Mouse (Mus musculus) lung, adult 2 months (tissue): ENCODE results near the gene Ccnt1. TPM values are rescaled to one million over a fixed set of nuclear protein-coding genes. Genes with fewer than 3 reads are reported as not detected.

Source experiments
- DNase-seq: peaks from one replicate; pipeline ENCODE4 v3.0.0; 2022
- H3K4me1 ChIP-seq: fragments of 200-500 bp; 2 replicates; pipeline ENCODE4 v1.6.1; 2011; ENCODE audit warnings: low read length; ENCODE audit not compliant: control insufficient read depth, insufficient read depth
- H3K4me3 ChIP-seq: fragments of 200-500 bp; replicated peaks from 2 replicates; pipeline ENCODE3; 2011; ENCODE audit warnings: low read depth, mild to moderate bottlenecking, control low read depth, low read length; ENCODE audit errors: extremely low read depth
- CTCF ChIP-seq: fragments of 200-500 bp; IDR thresholded peaks from 2 replicates; pipeline ENCODE4 v1.5.1; 2011; ENCODE audit warnings: mild to moderate bottlenecking, low read length, control low read depth; ENCODE audit not compliant: insufficient read depth
- POLR2A ChIP-seq: fragments of 200-500 bp; IDR thresholded peaks from 2 replicates; pipeline ENCODE4 v1.6.1; 2011; ENCODE audit warnings: low read depth, mild to moderate bottlenecking, control low read depth, low read length, borderline replicate concordance; ENCODE audit errors: extremely low read depth
- WGBS: fragments of 180-500 bp; shearing (Covaris S2); methylation state at CpG from one replicate; pipeline ENCODE4 v1.1.7; 2018; 5-methylcytosine and 5-hydroxymethylcytosine counted together
- polyA plus RNA-seq: library from polyadenylated mRNA; depleted of rRNA; stranded (reverse); fragments of >200 nt; gene quantifications from 2 replicates; pipeline ENCODE4 v1.2.3, GENCODE M21; 2012

Ccnt1 gene
- polyA plus RNA-seq, 1 experiment = 13.0 TPM

- H3K4me1 ChIP-seq = no peaks in the 10 kb centered on the region
- no peak overlapping the region for H3K4me3 ChIP-seq
- DNase-seq = no peak
- TF ChIP-seq CTCF (no peak), POLR2A (no peak)
- WGBS = 77% methylated on average over 4 of the region's 4 CpGs
Observed at GRCm38 (mm10) chr15:98555881-98556280, 14.8 kb downstream of the Ccnt1 start.

- WGBS = 91% methylated on average over 2 of the region's 2 CpGs
- Histone ChIP-seq H3K4me3 (no peak overlapping the region), H3K4me1 (no peaks in the 10 kb centered on the region)
- TF ChIP-seq CTCF (no peak), POLR2A (no peak)
- DNase-seq = no peak
Observed at GRCm38 (mm10) chr15:98552758-98553157, 18.0 kb downstream of the Ccnt1 start.

- H3K4me1 ChIP-seq = no peaks in the 10 kb centered on the region
- no peak overlapping the region for H3K4me3 ChIP-seq
- 91% methylated on average over 5 of the region's 5 CpGs for WGBS
- no peak for TF ChIP-seq POLR2A
- TF ChIP-seq CTCF = no peak
- DNase-seq = no peak
Observed at GRCm38 (mm10) chr15:98546843-98547242, 23.9 kb downstream of the Ccnt1 start.

DNA sequence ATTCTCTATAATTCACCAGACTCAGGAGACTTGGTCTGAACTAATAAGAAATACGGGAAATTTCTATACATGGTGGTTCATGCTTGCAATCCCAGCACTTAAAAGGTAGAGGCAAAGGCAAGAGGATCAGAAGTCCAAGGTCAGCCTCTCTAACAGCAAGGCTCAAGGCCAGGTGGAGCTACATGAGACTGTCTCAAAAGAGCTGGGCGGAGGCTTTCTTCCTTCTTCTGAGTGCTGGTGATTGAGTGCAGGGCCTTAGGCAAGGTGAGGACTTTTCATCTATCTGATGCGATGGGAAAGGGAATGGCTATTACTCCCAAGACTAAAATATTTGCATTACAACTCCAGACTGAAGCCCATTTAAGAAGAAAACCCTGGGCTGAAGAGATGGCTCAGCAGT, 25.6 kb downstream of the Ccnt1 start:
- 94% methylated on average over 3 of the region's 3 CpGs for WGBS
- no peak for TF ChIP-seq POLR2A
- TF ChIP-seq CTCF = no peak
- DNase-seq = no peak
- Histone ChIP-seq H3K4me3 (no peak overlapping the region), H3K4me1 (peaks cover 3% of the 10 kb centered on the region)

DNA sequence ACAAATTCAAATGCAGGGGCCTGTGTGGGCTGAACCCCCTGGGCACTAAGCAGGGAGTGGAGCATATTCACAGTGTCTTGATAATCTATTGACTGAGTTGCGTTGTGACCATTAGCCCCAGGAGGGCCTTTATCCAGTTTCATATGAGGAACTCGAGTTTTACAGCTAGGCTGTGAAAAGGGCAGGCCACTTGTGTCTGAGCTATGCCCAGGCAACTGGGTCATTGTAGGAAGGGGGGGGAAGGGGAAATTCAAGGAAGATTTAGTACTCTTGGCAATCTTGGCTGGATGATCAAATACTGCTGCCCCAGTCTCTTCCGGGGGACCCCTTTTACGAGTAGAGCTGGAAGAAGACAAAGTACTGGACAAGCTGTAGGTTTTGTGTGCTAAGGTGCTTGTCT, 27.4 kb downstream of the Ccnt1 start:
- DNase-seq = no peak
- no peak for TF ChIP-seq POLR2A
- no peak for TF ChIP-seq CTCF
- WGBS = 91% methylated on average over 4 of the region's 4 CpGs
- H3K4me3 ChIP-seq = no peak overlapping the region
- peaks cover 3% of the 10 kb centered on the region for H3K4me1 ChIP-seq

DNA sequence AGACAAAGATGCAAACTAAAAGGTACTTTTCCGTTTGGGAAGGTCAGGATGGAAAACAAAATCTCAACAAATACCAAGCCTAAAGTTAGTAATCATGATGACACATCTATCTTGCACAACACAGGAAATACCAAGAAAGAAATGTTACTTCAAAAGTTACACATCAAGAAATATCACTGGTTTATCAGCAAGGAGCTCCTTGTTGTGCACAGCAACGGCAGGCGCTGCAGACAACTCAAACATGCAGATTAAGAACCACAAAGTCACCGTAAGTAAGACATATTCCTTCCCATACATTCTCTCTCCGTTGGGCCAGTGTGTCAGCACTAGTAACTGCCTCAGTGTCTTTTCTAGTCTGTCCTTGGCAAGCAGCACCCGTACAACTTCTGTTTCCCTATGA, 29.7 kb downstream of the Ccnt1 start:
- TF ChIP-seq CTCF (no peak), POLR2A (peak; percentile 14; the same call in 1 of the 2 replicates)
- DNase-seq = no peak
- Histone ChIP-seq H3K4me1 (peaks cover 3% of the 10 kb centered on the region), H3K4me3 (no peak overlapping the region)
- 56% methylated on average over 6 of the region's 6 CpGs for WGBS

DNA sequence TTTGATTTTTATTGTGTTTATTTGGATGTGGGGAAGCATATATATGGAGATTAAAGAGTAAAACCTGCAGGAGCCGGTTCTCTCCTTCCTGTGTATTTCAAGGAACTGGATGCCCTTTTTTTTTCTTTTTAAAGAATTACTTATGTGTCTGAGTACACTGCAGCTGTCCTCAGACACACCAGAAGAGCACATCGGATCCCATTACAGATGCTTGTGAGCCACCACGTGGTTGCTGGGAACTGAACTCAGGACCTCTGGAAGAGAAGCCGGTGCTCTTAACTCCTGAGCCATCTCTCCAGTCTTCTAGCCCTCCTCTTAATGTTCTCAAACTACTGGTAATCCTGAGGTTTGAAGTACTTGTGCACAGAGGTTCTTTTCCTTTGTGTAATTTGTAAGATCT, 32.8 kb downstream of the Ccnt1 start:
- TF ChIP-seq POLR2A (no peak), CTCF (no peak)
- Histone ChIP-seq H3K4me3 (no peak overlapping the region), H3K4me1 (peaks cover 3% of the 10 kb centered on the region)
- WGBS = 60% methylated on average over 4 of the region's 4 CpGs
- DNase-seq = no peak

DNA sequence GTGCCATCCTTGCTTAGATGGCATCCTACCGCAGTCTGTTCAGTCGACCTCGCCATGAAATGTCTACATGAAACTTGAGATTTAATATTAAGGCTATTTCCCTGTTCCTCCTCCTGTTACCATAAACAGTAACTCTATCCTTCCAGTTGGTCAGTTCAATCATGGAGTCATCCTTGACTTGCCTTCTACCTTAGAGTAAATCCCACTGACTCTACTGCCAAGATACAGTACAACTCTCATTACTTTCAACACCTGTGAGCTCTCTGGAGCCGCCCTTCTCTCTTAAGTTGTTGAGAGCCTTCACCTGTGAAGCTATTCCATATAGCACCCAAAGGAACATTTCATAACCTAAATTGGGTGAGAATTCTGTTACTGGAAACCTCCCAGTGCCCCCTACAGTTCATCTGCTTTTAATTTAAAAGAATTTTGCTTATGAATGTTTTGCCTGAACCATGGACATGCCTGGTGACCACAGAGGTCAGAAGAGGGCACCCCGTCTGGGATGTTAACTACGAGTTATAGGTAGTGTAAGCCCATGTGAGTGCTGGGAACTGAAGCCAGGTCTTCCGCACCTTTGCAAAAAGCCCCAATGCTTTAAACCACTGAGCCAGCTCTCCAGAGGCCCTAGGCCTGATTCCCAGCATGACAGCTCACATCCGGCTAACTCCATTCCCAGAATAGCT, 33.8 kb downstream of the Ccnt1 start:
- no peak for TF ChIP-seq CTCF
- WGBS = 80% methylated on average over 8 of the region's 8 CpGs
- Histone ChIP-seq H3K4me3 (no peak overlapping the region), H3K4me1 (peaks cover 9% of the 10 kb centered on the region)
- DNase-seq = no peak

DNA sequence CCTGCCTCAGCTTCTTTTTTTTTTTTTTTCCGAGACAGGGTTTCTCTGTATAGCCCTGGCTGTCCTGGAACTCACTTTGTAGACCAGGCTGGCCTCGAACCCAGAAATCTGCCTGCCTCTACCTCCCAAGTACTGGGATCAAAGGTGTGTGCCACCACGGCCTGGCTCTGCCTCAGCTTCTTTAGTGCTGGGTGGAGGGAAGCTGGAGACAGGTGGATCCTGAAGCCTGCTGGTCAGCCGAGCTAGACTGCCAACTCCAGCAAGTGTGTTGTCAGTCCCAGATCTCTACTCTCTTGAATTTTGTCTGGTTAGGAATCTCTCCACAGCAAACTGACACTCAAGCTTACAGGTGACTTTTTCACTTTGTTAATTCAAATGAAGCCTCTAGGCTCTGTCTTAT, 34.8 kb downstream of the Ccnt1 start:
- DNase-seq = no peak
- TF ChIP-seq CTCF (no peak), POLR2A (no peak)
- 75% methylated on average over 4 of the region's 4 CpGs for WGBS

GRCm38 (mm10) chr15:98533881-98534627, 36.7 kb downstream of the Ccnt1 start, which contains the start of gene Kansl2:
Gene Kansl2, minus strand, starts transcription at chr15:98534264.
- peak; percentile 95 for DNase-seq
- H3K4me3 ChIP-seq = peak within 1 kb of the TSS; percentile 79
- TF ChIP-seq CTCF (no peak), POLR2A (peak; percentile 98)
- under 1% methylated on average over 70 of the region's 70 CpGs for WGBS
- H3K4me1 ChIP-seq = peaks cover 6% of the 10 kb centered on the region

More for the DNA sequence above, 34.8 kb downstream of the Ccnt1 start:
- Histone ChIP-seq H3K4me1 (peaks cover 6% of the 10 kb centered on the region), H3K4me3 (no peak overlapping the region)
